Mouse (Mus musculus) 3T3-L1 (cell line): ENCODE results near the gene Ddx24.

ENCODE experiments used
- DNase-seq: peaks from one replicate; pipeline ENCODE4 v3.0.0-alpha.2; 2015; ENCODE audit warnings: low read depth, low spot score

Gene Ddx24

GRCm38 (mm10) chr12:103389982-103390381 lies 35.6 kb downstream of the Ddx24 start:
- DNase-seq = no peak

GRCm38 (mm10) chr12:103389348-103389727 lies 36.3 kb downstream of the Ddx24 start:
- peak; percentile 27 for DNase-seq

- DNase-seq = peak; percentile 96
Observed at GRCm38 (mm10) chr12:103388505-103389347, 36.9 kb downstream of the Ddx24 start, which contains the start of gene Otub2. TSS of gene Otub2 (plus strand) at chr12:103388682.

- peak; percentile 20 for DNase-seq
Observed at GRCm38 (mm10) chr12:103380226-103380625, 45.4 kb downstream of the Ddx24 start.

GRCm38 (mm10) chr12:103376774-103377173 lies 48.9 kb downstream of the Ddx24 start:
- no peak for DNase-seq

GRCm38 (mm10) chr12:103376124-103376523 lies 49.5 kb downstream of the Ddx24 start:
- DNase-seq = no peak

GRCm38 (mm10) chr12:103373530-103374236 lies 51.9 kb downstream of the Ddx24 start:
- no peak for DNase-seq

GRCm38 (mm10) chr12:103371711-103372110 lies 53.9 kb downstream of the Ddx24 start:
- peak; percentile 62 for DNase-seq

- DNase-seq = no peak
Observed at GRCm38 (mm10) chr12:103370861-103371260, 54.8 kb downstream of the Ddx24 start.

- no peak for DNase-seq
Observed at GRCm38 (mm10) chr12:103368777-103369176, 56.9 kb downstream of the Ddx24 start.

GRCm38 (mm10) chr12:103368326-103368669 lies 57.3 kb downstream of the Ddx24 start:
- no peak for DNase-seq

- DNase-seq = peak; percentile 53
Observed at GRCm38 (mm10) chr12:103367620-103368325, 57.9 kb downstream of the Ddx24 start.

GRCm38 (mm10) chr12:103367171-103367570 lies 58.5 kb downstream of the Ddx24 start:
- DNase-seq = no peak

GRCm38 (mm10) chr12:103362336-103362735 lies 63.3 kb downstream of the Ddx24 start:
- no peak for DNase-seq

- DNase-seq = no peak
Observed at GRCm38 (mm10) chr12:103361539-103362307, 63.9 kb downstream of the Ddx24 start.

GRCm38 (mm10) chr12:103360812-103361211 lies 64.8 kb downstream of the Ddx24 start:
- DNase-seq = no peak

- no peak for DNase-seq
Observed at GRCm38 (mm10) chr12:103358951-103359801, 66.5 kb downstream of the Ddx24 start.

- DNase-seq = no peak
Observed at GRCm38 (mm10) chr12:103358216-103358615, 67.4 kb downstream of the Ddx24 start.
